Mouse (Mus musculus) forebrain, embryonic 12.5 days (tissue): ENCODE data around the gene Pla2g2c. TPM values are rescaled to one million over a fixed set of nuclear protein-coding genes. Genes with fewer than 3 reads are reported as not detected.

Experiments used
- ATAC-seq: fragments of 200-750 bp; cut with Nextera tagmentation; 2 replicates; pipeline ENCODE4 v1.8.0; 2017; ENCODE audit warnings: moderate TSS enrichment; ENCODE audit not compliant: low FRiP score
- H3K27ac ChIP-seq: fragments of 300-500 bp; sonication (generic); 2 replicates; pipeline ENCODE4 v1.5.1; 2016; ENCODE audit warnings: mild to moderate bottlenecking
- H3K27me3 ChIP-seq: fragments of 300-500 bp; sonication (generic); 2 replicates; pipeline ENCODE4 v1.6.1; 2016; ENCODE audit warnings: mild to moderate bottlenecking
- H3K36me3 ChIP-seq: fragments of 300-500 bp; sonication (generic); replicated peaks from 2 replicates; pipeline ENCODE4 v1.6.1; 2016; ENCODE audit warnings: mild to moderate bottlenecking
- H3K4me1 ChIP-seq: fragments of 300-500 bp; sonication (generic); 2 replicates; pipeline ENCODE4 v1.6.1; 2016
- H3K4me2 ChIP-seq: fragments of 300-500 bp; sonication (generic); 2 replicates; pipeline ENCODE4 v1.6.1; 2016; ENCODE audit warnings: mild to moderate bottlenecking, moderate library complexity
- H3K4me3 ChIP-seq: fragments of 300-500 bp; sonication (generic); replicated peaks from 2 replicates; pipeline ENCODE4 v1.5.1; 2016; ENCODE audit warnings: mild to moderate bottlenecking
- H3K9ac ChIP-seq: fragments of 300-500 bp; sonication (generic); 2 replicates; pipeline ENCODE4 v1.6.1; 2016; ENCODE audit warnings: mild to moderate bottlenecking
- H3K9me3 ChIP-seq: fragments of 300-500 bp; sonication (generic); 2 replicates; pipeline ENCODE4 v1.6.1; 2016
- WGBS: fragments of 180-500 bp; shearing (Covaris S2); methylation state at CpG from one replicate; pipeline ENCODE4 v1.1.7; 2016; 5-methylcytosine and 5-hydroxymethylcytosine counted together
- polyA plus RNA-seq: library from polyadenylated mRNA; unstranded; fragments of >200 nt; fragmentation: Nextera tagmentation; extraction: Ambion mirVana; gene quantifications from 2 replicates; pipeline ENCODE4 v1.2.1, GENCODE M21; 2016

Pla2g2c gene
- polyA plus RNA-seq, 1 experiment from 2014 or later, result 0.26 TPM

DNA sequence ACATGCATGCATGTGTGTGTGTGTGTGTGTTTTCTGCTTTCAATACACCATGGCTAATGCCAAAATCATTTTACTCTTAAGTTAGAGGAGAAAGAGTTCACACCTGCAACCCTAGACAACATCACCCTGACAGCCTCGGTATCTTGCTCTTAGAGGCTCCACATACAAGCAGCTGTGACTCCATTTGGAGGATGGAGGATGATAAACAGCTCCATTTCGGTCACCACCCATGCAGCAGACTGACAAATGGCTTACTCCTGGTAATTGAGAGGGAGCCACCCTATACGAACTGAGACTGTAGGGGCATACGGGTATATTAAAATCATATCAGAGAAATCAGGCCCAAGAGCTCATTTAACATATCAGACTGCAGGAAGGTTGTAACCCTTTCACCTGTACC, 63.8 kb downstream of the Pla2g2c start:
- Histone ChIP-seq H3K4me2 (no peak overlapping the region), H3K4me1 (no peaks in the 10 kb centered on the region), H3K27me3 (0 out of 2 replicates have a peak, but pooled peaks cover 3% of the 10 kb centered on the region), H3K9ac (no peak overlapping the region), H3K4me3 (no peak overlapping the region), H3K36me3 (no peaks in the 10 kb centered on the region), H3K9me3 (no peaks in the 10 kb centered on the region), H3K27ac (no peak overlapping the region)
- WGBS, result 83% methylated on average over 4 of the region's 4 CpGs
- ATAC-seq, result no peak

DNA sequence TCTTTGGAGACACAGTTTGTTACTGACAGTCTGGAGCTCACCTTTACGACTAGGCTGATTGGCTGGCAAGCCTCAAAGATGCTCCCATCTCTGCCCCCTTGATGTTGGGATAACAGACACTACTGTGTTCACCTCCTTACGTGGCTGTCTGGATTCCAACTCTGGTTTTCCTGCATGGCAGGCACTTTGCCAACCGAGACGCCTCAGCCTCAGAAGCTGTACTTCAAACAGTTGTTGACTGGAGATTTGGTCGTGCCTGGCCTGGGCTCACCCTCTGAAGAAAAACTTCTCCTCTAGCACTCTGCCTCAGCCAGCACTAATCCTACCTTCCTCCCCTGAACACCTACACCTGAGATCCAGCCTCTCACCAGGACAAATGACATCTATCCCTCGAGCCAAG, 66.9 kb downstream of the Pla2g2c start:
- no peaks in the 10 kb centered on the region for H3K9me3 ChIP-seq

DNA sequence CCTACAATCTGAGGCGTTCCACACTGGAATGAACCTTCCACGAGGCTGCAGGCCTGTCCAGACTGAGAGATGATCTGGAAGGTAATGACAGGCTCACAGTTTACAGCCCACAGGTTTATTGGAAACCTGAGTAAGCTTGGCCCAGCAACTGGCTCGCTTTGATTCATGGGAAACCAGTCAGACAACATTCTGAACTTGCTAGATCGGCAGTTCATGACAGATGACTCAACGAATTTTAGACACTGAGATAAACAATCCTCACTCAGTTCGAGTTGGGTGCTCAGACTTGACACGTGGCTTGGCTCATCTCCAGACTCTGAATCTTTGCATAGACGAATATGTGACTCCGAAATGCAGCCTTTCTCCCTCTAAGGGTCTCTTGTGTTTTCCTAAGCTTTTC, 68.0 kb downstream of the Pla2g2c start:
- H3K4me1 ChIP-seq, result 0 out of 2 replicates have a peak, but pooled peaks cover 3% of the 10 kb centered on the region
- H3K9me3 ChIP-seq, result no peaks in the 10 kb centered on the region
- ATAC-seq, result no peak
- WGBS, result 81% methylated on average over 9 of the region's 9 CpGs
- no peak overlapping the region for H3K4me3 ChIP-seq
- no peak overlapping the region for H3K27ac ChIP-seq
- no peak overlapping the region for H3K4me2 ChIP-seq
- H3K27me3 ChIP-seq, result no peaks in the 10 kb centered on the region
- no peaks in the 10 kb centered on the region for H3K36me3 ChIP-seq
- H3K9ac ChIP-seq, result no peak overlapping the region

More for the DNA sequence above, 66.9 kb downstream of the Pla2g2c start:
- ATAC-seq, result no peak
- Histone ChIP-seq H3K27me3 (no peaks in the 10 kb centered on the region), H3K4me1 (no peaks in the 10 kb centered on the region), H3K9ac (no peak overlapping the region), H3K4me2 (no peak overlapping the region), H3K4me3 (no peak overlapping the region), H3K27ac (no peak overlapping the region), H3K36me3 (no peaks in the 10 kb centered on the region)
- WGBS, result 79% methylated on average over 6 of the region's 6 CpGs

DNA sequence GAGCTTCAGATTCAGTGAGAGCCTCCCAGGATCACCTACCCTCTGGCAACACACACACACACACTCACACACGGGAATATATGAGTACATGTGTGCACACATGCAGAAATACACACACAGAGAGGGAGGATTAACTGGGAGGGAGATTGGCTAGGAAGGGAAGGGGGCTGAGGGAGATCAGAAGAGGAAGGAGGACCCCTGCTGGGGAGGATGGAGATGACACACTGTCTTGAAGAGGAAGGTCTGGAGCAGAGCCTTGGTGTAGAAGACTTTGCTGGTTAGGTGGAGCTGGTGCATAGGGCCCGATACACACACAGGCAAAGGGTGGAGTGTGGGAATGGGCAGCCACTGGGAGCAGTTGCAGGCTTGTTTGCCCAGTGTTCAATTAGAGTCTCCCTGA, 68.7 kb downstream of the Pla2g2c start:
- WGBS, result 65% methylated on average over 2 of the region's 2 CpGs
- H3K9me3 ChIP-seq, result no peaks in the 10 kb centered on the region
- H3K4me1 ChIP-seq, result 0 out of 2 replicates have a peak, but pooled peaks cover 3% of the 10 kb centered on the region
- no peak overlapping the region for H3K4me3 ChIP-seq
- no peaks in the 10 kb centered on the region for H3K27me3 ChIP-seq
- H3K9ac ChIP-seq, result no peak overlapping the region
- ATAC-seq, result no peak
- H3K4me2 ChIP-seq, result no peak overlapping the region
- no peaks in the 10 kb centered on the region for H3K36me3 ChIP-seq
- H3K27ac ChIP-seq, result no peak overlapping the region

DNA sequence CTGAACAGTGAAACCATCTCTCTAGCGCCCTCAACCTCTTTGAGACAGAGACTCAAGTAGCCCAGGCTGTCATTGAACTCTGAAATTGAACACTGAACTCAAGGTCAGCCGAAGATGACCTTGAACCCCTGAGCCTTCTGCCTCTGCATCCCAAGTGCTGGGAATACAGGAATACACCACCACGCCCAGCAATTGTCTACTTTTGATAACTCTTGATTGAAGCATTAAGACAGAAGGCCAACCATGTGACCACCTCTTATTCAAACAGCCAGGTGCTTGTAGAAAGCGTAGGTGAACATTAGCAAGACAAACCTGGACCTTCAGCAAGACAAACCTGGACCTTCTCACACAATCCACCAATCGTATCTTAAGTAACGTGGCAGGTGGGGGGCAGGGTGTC, 69.8 kb downstream of the Pla2g2c start:
- no peak overlapping the region for H3K27ac ChIP-seq
- ATAC-seq, result no peak
- 84% methylated on average over 6 of the region's 6 CpGs for WGBS

More for the DNA sequence above, 69.8 kb downstream of the Pla2g2c start:
- Histone ChIP-seq H3K27me3 (no peaks in the 10 kb centered on the region), H3K4me3 (no peak overlapping the region), H3K4me1 (0 out of 2 replicates have a peak, but pooled peaks cover 3% of the 10 kb centered on the region), H3K36me3 (no peaks in the 10 kb centered on the region), H3K9ac (no peak overlapping the region), H3K4me2 (no peak overlapping the region), H3K9me3 (no peaks in the 10 kb centered on the region)

Other genes with a start within 250 kb of the Pla2g2c start
- gene Vwa5b1, start 88.9 kb upstream of the Pla2g2c start, polyA plus RNA-seq, result 0.13 and 0.45 TPM in 2 replicates
- gene Ubxn10, start 12.4 kb downstream of the Pla2g2c start, polyA plus RNA-seq, result 2.0 TPM in 2 replicates
- gene Pla2g2f, start 32.8 kb downstream of the Pla2g2c start, polyA plus RNA-seq, result not detected in 2 replicates
- 0.13 TPM in 1 of 2 replicates, not detected in the other for gene Pla2g2d, start 50.9 kb downstream of the Pla2g2c start, polyA plus RNA-seq
- gene Pla2g5, start 138.7 kb downstream of the Pla2g2c start, polyA plus RNA-seq, result 0.23 and 0.24 TPM in 2 replicates
- gene Gm13030, start 149.2 kb downstream of the Pla2g2c start, polyA plus RNA-seq, result not detected in 2 replicates
- gene Pla2g2e, start 153.2 kb downstream of the Pla2g2c start, polyA plus RNA-seq, result not detected in 2 replicates
- gene Otud3, start 189.2 kb downstream of the Pla2g2c start, polyA plus RNA-seq, result 3.5 and 4.0 TPM in 2 replicates
- gene Rnf186, start 242.3 kb downstream of the Pla2g2c start, polyA plus RNA-seq, result not detected in 2 replicates
- 0.88 and 0.96 TPM in 2 replicates for gene Tmco4, start 248.1 kb downstream of the Pla2g2c start, polyA plus RNA-seq